1 mouse cellular context compared by ENCODE assay signal in the genomic region with DNA sequence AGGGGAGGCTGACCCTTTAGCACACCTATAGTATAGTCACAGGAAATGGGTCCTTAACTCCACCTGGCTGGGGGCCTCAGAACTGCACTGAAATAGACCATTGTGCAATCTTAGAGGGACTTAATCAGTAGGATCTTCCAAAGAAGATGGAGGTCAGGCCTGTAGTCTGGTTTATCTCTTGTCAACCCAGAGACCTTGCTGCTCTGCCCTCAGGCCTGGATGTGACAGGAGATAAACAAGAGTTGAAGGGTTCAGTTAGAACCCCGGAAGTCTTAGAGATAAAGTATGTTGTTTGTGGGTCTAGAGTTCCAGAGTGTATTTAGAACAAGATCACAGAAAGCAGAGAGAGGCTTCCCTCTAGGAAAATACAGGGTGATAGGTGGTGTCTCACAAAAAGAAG.
TF ChIP-seq lines count a peak whose summit lies in the region.

No protein-coding gene starts in this region.

TF ChIP-seq in MEL, 35 proteins besides CTCF, POLR2A, EP300 and RAD21 (continued from another document):
- TF ChIP-seq MEF2A (IDR thresholded peaks at IDR 0.05; ENCODE audit: extremely low read depth, insufficient replicate concordance, low read depth, low read length, poor library complexity, severe bottlenecking), result no peak; the same call in 1 of the 2 replicates
- peak; percentile 86 for TF ChIP-seq MYB (IDR thresholded peaks at IDR 0.05; ENCODE audit: low read depth, low read length)
- no peak for TF ChIP-seq E2F4 (IDR thresholded peaks at IDR 0.05; ENCODE audit: borderline replicate concordance, low read depth, low read length)
- no peak for TF ChIP-seq USF1 (IDR thresholded peaks at IDR 0.05; ENCODE audit: low read depth, low read length)
- peak; percentile 40; the same call in 1 of the 2 replicates for TF ChIP-seq MYC (IDR thresholded peaks at IDR 0.05; ENCODE audit: low read depth, low read length)
- no peak for TF ChIP-seq ZKSCAN1 (IDR thresholded peaks at IDR 0.05; ENCODE audit: low read depth, low read length)
- TF ChIP-seq SIN3A (IDR thresholded peaks at IDR 0.05; ENCODE audit: low read length), result peak; percentile 82
- peak; percentile 62; the same call in 1 of the 2 replicates for TF ChIP-seq HCFC1 (IDR thresholded peaks at IDR 0.05; ENCODE audit: low read depth, low read length)
- peak; percentile 75 for TF ChIP-seq RCOR1 (IDR thresholded peaks at IDR 0.05; ENCODE audit: low read depth, low read length)
- TF ChIP-seq TCF12 (IDR thresholded peaks at IDR 0.05; ENCODE audit: low read depth, low read length), result peak; percentile 93
- peak; percentile 27; the same call in 1 of the 2 replicates for TF ChIP-seq BHLHE40 (IDR thresholded peaks at IDR 0.05; ENCODE audit: borderline replicate concordance, low read depth, low read length)
- 0 out of 2 replicates have a peak, but pooled peaks have one; percentile 30 for TF ChIP-seq MAFK (IDR thresholded peaks at IDR 0.05; ENCODE audit: borderline replicate concordance, low read depth, low read length)
- no peak for TF ChIP-seq CHD2 (IDR thresholded peaks at IDR 0.05; ENCODE audit: low read length)
- peak; percentile 39; the same call in 1 of the 2 replicates for TF ChIP-seq TAL1 (IDR thresholded peaks at IDR 0.05; ENCODE audit: low read length)
- TF ChIP-seq MXI1 (IDR thresholded peaks at IDR 0.05; ENCODE audit: low read depth, low read length), result peak; percentile 58; the same call in 1 of the 2 replicates
- TF ChIP-seq ETS1 (IDR thresholded peaks at IDR 0.05; ENCODE audit: low read depth, low read length), result peak; percentile 80
- TF ChIP-seq ZMIZ1 (IDR thresholded peaks at IDR 0.05; ENCODE audit: low read depth, low read length), result 0 out of 2 replicates have a peak, but pooled peaks have one; percentile 32
- TF ChIP-seq CHD1 (IDR thresholded peaks at IDR 0.05; ENCODE audit: low read depth, low read length), result no peak
- TF ChIP-seq POLR2AphosphoS2 (IDR thresholded peaks at IDR 0.05; ENCODE audit: low read length), result no peak
- peak; percentile 91 for TF ChIP-seq GATA1 (IDR thresholded peaks at IDR 0.05; ENCODE audit: low read depth, low read length)
- 0 out of 2 replicates have a peak, but pooled peaks have one; percentile 30 for TF ChIP-seq ZNF384 (IDR thresholded peaks at IDR 0.05; ENCODE audit: low read depth, low read length)
- TF ChIP-seq MAX (IDR thresholded peaks at IDR 0.05; ENCODE audit: low read length), result no peak
- no peak for TF ChIP-seq USF2 (IDR thresholded peaks at IDR 0.05; ENCODE audit: borderline replicate concordance in 1 of 2, insufficient read depth in 1 of 2, low read depth in 1 of 2, low read length in 2 of 2)
- no peak for TF ChIP-seq NELFE (IDR thresholded peaks at IDR 0.05; ENCODE audit: low read depth, low read length)
- 0 out of 2 replicates have a peak, but pooled peaks have one; percentile 39 for TF ChIP-seq KAT2A (conservative IDR thresholded peaks at IDR 0.05; ENCODE audit: low read depth, low read length)
